ENCODE assay signal across 10 mouse cellular contexts in the genomic region with DNA sequence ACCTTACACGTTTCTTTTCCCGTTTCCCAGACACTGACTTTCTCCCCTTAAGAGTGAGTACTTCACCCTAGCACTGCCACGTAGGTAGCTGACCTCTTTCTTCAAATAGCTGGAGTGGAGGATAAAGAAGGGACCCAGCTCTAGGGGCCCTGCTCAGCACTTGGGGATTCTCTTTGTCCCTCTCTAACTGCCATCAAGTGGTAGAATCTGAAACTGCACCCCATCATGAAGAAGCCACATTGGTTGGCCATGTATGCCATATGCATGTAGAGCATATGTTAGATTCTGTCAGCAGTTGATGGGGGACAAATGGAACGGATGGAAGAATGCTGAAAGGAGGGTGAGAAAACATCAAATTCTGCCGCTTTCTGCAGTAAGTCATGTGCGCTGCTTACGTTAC.
A peak's percentile ranks its signal among the peaks of the same experiment; 100 is the strongest.
DNase-seq lines count a peak whose midpoint lies in the region; ATAC-seq and TF ChIP-seq lines count a peak whose summit lies in the region.
"Had no signal": no experiment of that assay in that cellular context is flagged by ENCODE, and none has a peak within 500 bp of the region (broad histone marks: within the 10 kb centered on the region; RNA-seq: fewer than 3 reads in every experiment).

No protein-coding gene starts in this region.

- H3K27me3 ChIP-seq in cerebellum, adult 2 months (ENCODE audit: control insufficient read depth, insufficient read depth, low read length) = no peaks in the 10 kb centered on the region
- no peaks in the 10 kb centered on the region for H3K27me3 ChIP-seq in lung, postnatal 0 days (replicated peaks; ENCODE audit: insufficient read depth, low read length)
- H3K27me3 ChIP-seq in forebrain, embryonic 16.5 days (replicated peaks; ENCODE audit: control insufficient read depth, insufficient read depth, low read length) = no peaks in the 10 kb centered on the region
- H3K27me3 ChIP-seq: hindbrain, embryonic 13.5 days; limb, embryonic 15.5 days had no signal

- no peaks in the 10 kb centered on the region for H3K9me3 ChIP-seq in lung, postnatal 0 days (ENCODE audit: low read length)
- no peaks in the 10 kb centered on the region for H3K9me3 ChIP-seq in forebrain, embryonic 16.5 days (ENCODE audit: control insufficient read depth, low read length)
- H3K9me3 ChIP-seq: hindbrain, embryonic 13.5 days; limb, embryonic 15.5 days had no signal

- H3K36me3 ChIP-seq in lung, postnatal 0 days (ENCODE audit: insufficient read depth, low read length) = no peaks in the 10 kb centered on the region
- no peaks in the 10 kb centered on the region for H3K36me3 ChIP-seq in forebrain, embryonic 16.5 days (ENCODE audit: control insufficient read depth, insufficient read depth)
- H3K36me3 ChIP-seq: hindbrain, embryonic 13.5 days; limb, embryonic 15.5 days had no signal

- no peak for TF ChIP-seq CTCF in cerebellum, adult 2 months (IDR thresholded peaks at IDR 0.05; ENCODE audit: borderline replicate concordance, insufficient read depth, low read depth, low read length)
- TF ChIP-seq CTCF in lung, postnatal 0 days (IDR thresholded peaks at IDR 0.05) = peak; percentile 67

- H3K4me3 ChIP-seq in cerebellum, adult 2 months (replicated peaks; ENCODE audit: insufficient read depth, low read depth, low read length) = no peak overlapping the region
- no peak overlapping the region for H3K4me3 ChIP-seq in lung, postnatal 0 days (ENCODE audit: low read depth, low read length)
- H3K4me3 ChIP-seq in forebrain, embryonic 16.5 days (replicated peaks; ENCODE audit: low read length) = no peak overlapping the region
- H3K4me3 ChIP-seq: hindbrain, embryonic 13.5 days; limb, embryonic 15.5 days had no signal

- no peak overlapping the region for H3K27ac ChIP-seq in cerebellum, adult 2 months (ENCODE audit: insufficient read depth, low read length)
- no peak overlapping the region for H3K27ac ChIP-seq in lung, postnatal 0 days (ENCODE audit: low read length)
- H3K27ac ChIP-seq in forebrain, embryonic 16.5 days (ENCODE audit: low read length) = no peak overlapping the region
- H3K27ac ChIP-seq: hindbrain, embryonic 13.5 days; limb, embryonic 15.5 days had no signal

- ATAC-seq in lung, postnatal 0 days = no peak
- ATAC-seq in forebrain, embryonic 16.5 days = 0 out of 2 replicates have a peak, but pooled peaks have one; percentile 18

- no peak overlapping the region for H3K9ac ChIP-seq in lung, postnatal 0 days (replicated peaks; ENCODE audit: low read depth)
- H3K9ac ChIP-seq in forebrain, embryonic 16.5 days (replicated peaks; ENCODE audit: low read depth, low read length) = no peak overlapping the region
- H3K9ac ChIP-seq: hindbrain, embryonic 13.5 days; limb, embryonic 15.5 days had no signal

- H3K4me2 ChIP-seq in lung, postnatal 0 days (replicated peaks; ENCODE audit: low read depth, low read length) = no peak overlapping the region
- H3K4me2 ChIP-seq in forebrain, embryonic 16.5 days (ENCODE audit: low read length) = no peak overlapping the region
- H3K4me2 ChIP-seq: hindbrain, embryonic 13.5 days; limb, embryonic 15.5 days had no signal

- no peak for TF ChIP-seq EP300 in lung, postnatal 0 days (IDR thresholded peaks at IDR 0.05)

- 61% methylated on average over 7 of the region's 7 CpGs for WGBS in cerebellum, adult 2 months
- 59% methylated on average over 7 of the region's 7 CpGs for WGBS in lung, postnatal 0 days
- WGBS in forebrain, embryonic 16.5 days = 58% methylated on average over 7 of the region's 7 CpGs

- no peak for TF ChIP-seq POLR2A in cerebellum, adult 2 months (IDR thresholded peaks at IDR 0.05; ENCODE audit: borderline replicate concordance, insufficient read depth, low read length)

- H3K4me1 ChIP-seq in cerebellum, adult 2 months (ENCODE audit: control insufficient read depth, insufficient read depth, low read length) = no peaks in the 10 kb centered on the region
- H3K4me1 ChIP-seq in lung, postnatal 0 days (ENCODE audit: insufficient read depth, low read depth, low read length) = no peaks in the 10 kb centered on the region
- H3K4me1 ChIP-seq in forebrain, embryonic 16.5 days (replicated peaks; ENCODE audit: control insufficient read depth, insufficient read depth, low read length) = no peaks in the 10 kb centered on the region
- H3K4me1 ChIP-seq: hindbrain, embryonic 13.5 days; limb, embryonic 15.5 days had no signal

- DNase-seq in cerebellum, postnatal 10 days = peak; percentile 8
- no peak for DNase-seq in cerebellum, adult 2 months
- DNase-seq in lung, postnatal 0 days (ENCODE audit: low spot score) = no peak
- DNase-seq in lung, postnatal 4 days = no peak
- DNase-seq in retina, postnatal 7 days (ENCODE audit: low read depth, low spot score) = peak; percentile 6
- DNase-seq in adrenal gland, postnatal 4 days (ENCODE audit: low spot score in 2 of 2) = no peak
- DNase-seq in cerebellum, adult 9-10 months = no peak

Comparison
In these comparisons a context has a peak if more than half of its experiments do, and no peak if none do; other contexts are left out.
1. DNase-seq: peak in cerebellum, postnatal 10 days (2 of 2) and retina, postnatal 7 days (single experiment); none in cerebellum, adult 2 months (0 of 2), lung, postnatal 0 days (single experiment), lung, postnatal 4 days (0 of 2), adrenal gland, postnatal 4 days (0 of 2) and cerebellum, adult 9-10 months (single experiment).